Mouse (Mus musculus) kidney, adult 2 months (tissue): ENCODE measurements around the gene Oxgr1. TPM values are rescaled to one million over a fixed set of nuclear protein-coding genes. Genes with fewer than 3 reads are reported as not detected.
"Not testable (repeated sequence)": the region's sequence is repeated elsewhere in the genome, so short reads cannot be mapped to it uniquely, and the experiment has no call there.

Experiments
- DNase-seq: peaks from one replicate; pipeline ENCODE4 v3.0.0; 2021
- H3K27ac ChIP-seq: fragments of 200-500 bp; 2 replicates; pipeline ENCODE4 v1.5.1; 2012; ENCODE audit warnings: low read depth, low read length, control low read depth, inconsistent platforms; ENCODE audit not compliant: insufficient read depth
- H3K27me3 ChIP-seq: fragments of 200-500 bp; replicated peaks from 2 replicates; pipeline ENCODE4 v1.6.1; 2012; ENCODE audit warnings: mild to moderate bottlenecking, moderate library complexity, low read length, inconsistent platforms; ENCODE audit not compliant: control insufficient read depth, insufficient read depth
- H3K36me3 ChIP-seq: fragments of 200-500 bp; 2 replicates; pipeline ENCODE4 v1.6.1; 2012; ENCODE audit warnings: mild to moderate bottlenecking, moderate library complexity, low read length, inconsistent platforms; ENCODE audit not compliant: control insufficient read depth, insufficient read depth
- H3K4me1 ChIP-seq: fragments of 200-500 bp; 2 replicates; pipeline ENCODE4 v1.6.1; 2011; ENCODE audit warnings: low read length; ENCODE audit not compliant: control insufficient read depth, insufficient read depth
- H3K4me3 ChIP-seq: fragments of 200-500 bp; 2 replicates; pipeline ENCODE4 v1.5.1; 2011; ENCODE audit warnings: mild to moderate bottlenecking, low read depth, low read length, control low read depth; ENCODE audit not compliant: insufficient read depth
- CTCF ChIP-seq: fragments of 200-500 bp; conservative IDR thresholded peaks from 2 replicates; pipeline ENCODE4 v1.5.1; 2011; ENCODE audit warnings: low read depth, mild to moderate bottlenecking, control low read depth, low read length, moderate library complexity, mixed read lengths; ENCODE audit not compliant: insufficient read depth, insufficient read length
- POLR2A ChIP-seq: fragments of 200-500 bp; IDR thresholded peaks from one replicate; pipeline ENCODE4 v1.6.1; 2011; ENCODE audit warnings: low read depth, low read length, control low read depth
- WGBS: fragments of 180-500 bp; shearing (Covaris S2); methylation state at CpG from one replicate; pipeline ENCODE4 v1.1.7; 2018; 5-methylcytosine and 5-hydroxymethylcytosine counted together
- polyA plus RNA-seq: library from polyadenylated mRNA; depleted of rRNA; stranded (reverse); fragments of >200 nt; gene quantifications from 2 replicates; pipeline ENCODE4 v1.2.3, GENCODE M21; 2012

The Oxgr1 gene
- polyA plus RNA-seq, 1 experiment = 16.0 TPM

DNA sequence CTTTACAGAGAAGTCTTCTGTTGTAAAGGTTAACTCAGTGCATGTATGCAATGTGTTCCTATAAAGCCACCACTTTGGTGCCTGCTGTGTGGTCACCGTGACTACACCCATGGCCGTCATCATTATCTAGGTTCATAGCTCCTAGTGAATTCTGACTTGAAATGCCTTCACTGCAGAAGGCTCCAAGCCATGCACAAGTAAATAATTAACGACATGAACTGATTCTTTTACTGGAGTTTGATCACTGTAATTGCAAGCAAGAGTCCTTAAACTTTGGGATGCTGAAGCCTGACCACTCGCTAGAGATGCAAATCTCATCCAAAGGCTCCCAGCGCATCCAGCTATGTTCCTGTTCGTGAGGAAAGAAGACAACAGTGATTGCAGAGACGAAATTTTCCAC, 38.6 kb downstream of the Oxgr1 start:
- peaks cover 16% of the 10 kb centered on the region for H3K4me1 ChIP-seq
- H3K27me3 ChIP-seq = no peaks in the 10 kb centered on the region
- DNase-seq = peak; percentile 68
- H3K27ac ChIP-seq = no peak overlapping the region
- TF ChIP-seq CTCF (no peak), POLR2A (no peak)
- 46% methylated on average over 7 of the region's 7 CpGs for WGBS
- H3K4me3 ChIP-seq = no peak overlapping the region
- H3K36me3 ChIP-seq = no peaks in the 10 kb centered on the region

DNA sequence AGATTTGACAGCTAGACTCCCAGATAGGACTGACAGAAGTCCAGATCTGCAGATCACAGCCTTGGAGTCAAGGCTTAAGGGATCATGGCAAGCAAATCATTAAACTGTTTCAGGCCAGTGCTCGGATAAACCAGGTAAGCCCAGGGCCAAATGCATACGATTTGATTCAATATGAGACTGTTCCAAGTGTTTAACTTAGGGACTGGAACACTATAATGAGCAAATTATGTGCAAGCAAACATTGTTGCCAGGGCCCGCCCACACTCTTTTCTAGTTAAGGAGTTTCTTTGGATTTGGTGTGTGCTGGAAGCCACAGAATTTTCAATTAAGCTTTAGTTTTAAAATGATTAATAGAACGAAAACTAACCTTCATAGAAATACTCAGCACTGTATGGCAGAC, 39.6 kb downstream of the Oxgr1 start:
- H3K4me3 ChIP-seq = no peak overlapping the region
- TF ChIP-seq POLR2A = no peak
- TF ChIP-seq CTCF = no peak
- no peak overlapping the region for H3K27ac ChIP-seq
- WGBS = 39% methylated on average over 4 of the region's 4 CpGs
- H3K27me3 ChIP-seq = no peaks in the 10 kb centered on the region
- peak; percentile 59 for DNase-seq
- no peaks in the 10 kb centered on the region for H3K36me3 ChIP-seq
- H3K4me1 ChIP-seq = peaks cover 16% of the 10 kb centered on the region

DNA sequence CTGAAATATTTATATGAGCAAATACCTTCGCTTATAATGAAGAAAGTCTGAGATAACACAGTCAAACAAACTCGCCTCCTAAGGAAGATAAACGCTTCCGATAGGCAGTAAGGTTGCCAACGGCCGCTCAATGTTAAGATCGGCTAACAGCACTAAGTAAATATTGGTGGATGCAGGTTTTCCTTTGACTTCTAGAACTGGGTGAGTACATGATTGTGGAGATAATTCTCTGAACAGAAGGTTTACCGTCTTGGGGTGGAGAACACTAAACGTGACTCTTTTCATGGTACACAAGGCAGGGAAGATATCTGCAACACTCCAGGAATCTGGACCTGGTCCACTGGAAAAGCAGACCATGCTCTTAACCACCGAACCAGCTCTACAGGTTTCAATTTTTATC, 52.6 kb downstream of the Oxgr1 start:
- WGBS = 55% methylated on average over 10 of the region's 10 CpGs
- peaks cover 14% of the 10 kb centered on the region for H3K4me1 ChIP-seq
- DNase-seq = no peak
- H3K27ac ChIP-seq = no peak overlapping the region
- no peaks in the 10 kb centered on the region for H3K36me3 ChIP-seq
- H3K27me3 ChIP-seq = no peaks in the 10 kb centered on the region
- TF ChIP-seq POLR2A = no peak
- TF ChIP-seq CTCF = no peak
- no peak overlapping the region for H3K4me3 ChIP-seq

DNA sequence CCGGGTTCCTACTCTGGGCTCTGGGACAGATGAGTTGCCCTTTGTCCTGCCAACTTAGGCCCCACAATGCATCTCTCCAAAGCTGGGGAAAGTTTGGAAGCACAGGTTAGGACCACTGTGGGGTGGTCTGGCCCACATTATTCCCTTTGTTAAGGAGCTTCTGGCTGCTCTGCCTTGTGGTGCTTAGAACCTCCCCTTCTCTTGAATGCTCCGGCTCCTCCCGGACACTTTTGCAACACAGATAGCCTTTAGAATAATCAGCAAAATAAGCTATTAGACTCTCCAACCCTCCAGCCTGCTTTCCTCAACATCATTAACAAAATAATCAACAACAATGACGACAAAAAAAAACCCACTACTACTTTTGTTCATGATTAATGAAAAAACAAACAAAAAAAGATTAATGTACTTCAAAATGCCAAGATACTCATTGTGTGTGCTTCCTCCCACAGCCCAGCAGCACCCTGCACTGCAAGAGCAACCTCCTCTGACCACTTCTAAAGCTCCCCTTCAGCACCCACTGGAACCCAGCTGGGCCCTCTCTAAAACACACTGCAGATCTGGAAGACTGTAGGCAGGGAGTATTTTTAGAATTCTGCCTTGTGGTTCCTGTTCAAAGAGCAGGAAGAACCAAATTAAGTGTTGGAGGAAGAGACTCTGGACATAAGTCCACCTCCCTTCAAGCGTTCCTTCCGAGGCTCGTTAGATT, 53.1 kb downstream of the Oxgr1 start:
- no peak overlapping the region for H3K27ac ChIP-seq
- TF ChIP-seq CTCF = no peak
- TF ChIP-seq POLR2A = no peak

DNA sequence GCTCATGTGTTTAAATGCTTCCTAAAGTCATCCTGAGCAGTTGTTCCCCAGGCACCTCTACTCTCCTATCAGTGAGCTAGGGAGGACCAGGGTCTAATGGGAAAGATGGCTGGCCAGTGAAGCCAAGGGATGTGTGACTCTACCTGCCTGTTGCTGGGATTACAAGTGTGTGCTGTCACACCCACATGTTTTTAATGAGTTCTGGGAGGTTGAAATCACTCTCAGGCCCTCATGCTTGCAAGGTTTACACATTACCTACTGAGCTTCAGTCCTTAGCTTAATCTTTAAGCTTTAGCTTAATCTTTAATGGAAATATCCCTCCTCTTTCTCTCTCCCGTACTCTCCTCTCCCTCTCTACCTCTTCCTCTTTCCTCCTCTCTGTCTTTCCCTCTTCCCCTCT, 55.0 kb downstream of the Oxgr1 start:
- H3K27ac ChIP-seq = peak overlapping the region; percentile 81

More for the DNA sequence above, 53.1 kb downstream of the Oxgr1 start:
- Histone ChIP-seq H3K27me3 (no peaks in the 10 kb centered on the region), H3K4me1 (peaks cover 14% of the 10 kb centered on the region), H3K36me3 (no peaks in the 10 kb centered on the region), H3K4me3 (no peak overlapping the region)
- DNase-seq = no peak
- 25% methylated on average over 7 of the region's 7 CpGs for WGBS

DNA sequence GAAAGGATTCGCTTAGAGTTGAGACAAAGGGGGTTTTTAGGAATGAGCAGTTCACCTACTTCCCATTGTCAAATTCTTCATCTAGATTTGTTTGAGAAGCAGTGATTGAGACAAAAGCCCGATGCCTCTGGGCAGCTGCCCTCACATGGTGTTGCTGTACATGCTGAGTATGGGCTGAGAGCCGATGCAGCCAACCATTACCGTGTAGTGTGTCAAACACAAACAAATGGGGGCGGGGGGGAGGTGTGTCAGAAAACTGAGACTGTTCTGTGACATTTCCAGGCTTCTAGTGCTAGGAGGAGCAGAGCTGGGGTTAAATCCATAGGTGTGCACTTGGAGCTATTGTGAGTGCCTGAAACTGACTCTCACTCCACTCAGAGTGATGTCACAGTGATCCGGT, 55.5 kb downstream of the Oxgr1 start:
- peaks cover 14% of the 10 kb centered on the region for H3K4me1 ChIP-seq
- DNase-seq = no peak
- no peaks in the 10 kb centered on the region for H3K27me3 ChIP-seq
- H3K36me3 ChIP-seq = no peaks in the 10 kb centered on the region
- WGBS = 48% methylated on average over 6 of the region's 6 CpGs
- H3K27ac ChIP-seq = peak overlapping the region; percentile 40; the same call in 1 of the 2 replicates
- TF ChIP-seq CTCF (no peak), POLR2A (no peak)
- no peak overlapping the region for H3K4me3 ChIP-seq

More for the DNA sequence above, 55.0 kb downstream of the Oxgr1 start:
- WGBS = 43% methylated on average over 1 of the region's 1 CpGs
- Histone ChIP-seq H3K27me3 (no peaks in the 10 kb centered on the region), H3K36me3 (no peaks in the 10 kb centered on the region), H3K4me1 (peaks cover 14% of the 10 kb centered on the region), H3K4me3 (no peak overlapping the region)
- peak; percentile 71 for DNase-seq
- no peak for TF ChIP-seq POLR2A
- no peak for TF ChIP-seq CTCF

DNA sequence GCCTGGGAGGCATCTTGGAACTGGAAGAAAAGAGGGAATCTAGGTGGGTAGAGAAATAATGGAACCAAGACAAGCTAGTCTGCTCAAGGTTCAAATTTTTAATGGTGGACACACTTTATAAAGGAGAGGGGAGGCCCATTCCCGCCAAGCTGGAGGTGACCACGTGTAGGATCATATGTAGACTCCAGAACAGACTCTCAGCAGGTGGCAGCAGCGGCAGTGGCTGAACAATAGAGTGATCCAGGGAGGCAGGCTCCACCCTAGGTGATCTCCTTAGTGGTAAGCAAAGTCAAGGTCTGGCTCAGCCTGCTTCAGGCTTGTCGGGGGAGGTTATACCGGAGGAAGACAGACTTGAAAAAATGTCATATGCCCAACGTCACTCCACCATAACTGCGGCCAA, 55.9 kb downstream of the Oxgr1 start:
- peaks cover 14% of the 10 kb centered on the region for H3K4me1 ChIP-seq
- not testable (repeated sequence) for H3K36me3 ChIP-seq, H3K27ac ChIP-seq, H3K27me3 ChIP-seq, H3K4me3 ChIP-seq, DNase-seq
- 57% methylated on average over 7 of the region's 7 CpGs for WGBS
